Mouse (Mus musculus): Measurements from ENCODE around the gene Olfr328. TPM values are rescaled to one million over a fixed set of nuclear protein-coding genes. Genes with fewer than 3 reads are reported as not detected.
"Not testable (repeated sequence)": the region's sequence is repeated elsewhere in the genome, so short reads cannot be mapped to it uniquely, and the experiment has no call there.

Gene Olfr328
- under 1 TPM; 0.11 to 0.35 (median 0.23) TPM for total RNA-seq (2022)

DNA sequence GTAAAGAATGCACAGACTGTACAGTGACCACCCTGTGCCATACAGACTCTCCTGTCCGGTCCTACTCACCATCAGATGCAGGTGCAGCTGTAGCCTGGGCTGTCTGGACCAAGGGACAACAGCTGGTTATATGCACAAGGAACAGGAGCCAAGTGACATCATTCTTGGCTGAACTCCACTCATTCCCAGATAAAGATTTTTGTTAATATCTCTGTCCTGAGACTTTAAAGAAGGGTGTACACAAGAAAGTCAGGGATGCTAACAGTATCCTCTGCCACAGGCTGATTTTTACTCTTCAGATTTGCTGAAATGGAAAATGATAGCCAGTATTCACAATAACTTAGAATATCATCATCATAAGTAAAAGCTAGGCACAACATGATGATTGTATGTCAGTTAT lies at the start of gene Olfr328:
Olfr328 (minus strand) TSS at position 101 of the 400 bp plus-strand sequence.
- no peak for DNase-seq (ENCODE audit: low spot score in 2 of 2)

DNA sequence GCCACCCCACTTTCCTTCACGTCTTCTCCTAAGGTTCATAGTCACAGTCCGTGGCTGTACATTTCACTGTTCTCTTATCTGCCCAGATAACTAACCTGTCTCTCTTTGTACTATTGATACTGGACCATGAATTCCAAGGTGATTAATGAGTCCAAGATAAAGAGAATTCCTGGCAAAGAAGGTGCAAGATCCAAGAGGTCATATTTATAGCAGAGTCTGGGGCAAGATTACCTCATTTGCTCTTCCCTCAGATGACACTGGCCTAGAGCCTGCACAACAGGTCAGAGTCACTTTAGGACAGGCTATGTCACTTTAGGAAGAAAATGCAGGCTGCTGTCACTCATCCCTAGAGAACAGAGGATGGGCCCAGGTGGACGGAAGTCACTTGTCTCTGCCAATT lies 49.8 kb upstream of the Olfr328 start:
- DNase-seq (ENCODE audit: low spot score in 2 of 2) = no peak

DNA sequence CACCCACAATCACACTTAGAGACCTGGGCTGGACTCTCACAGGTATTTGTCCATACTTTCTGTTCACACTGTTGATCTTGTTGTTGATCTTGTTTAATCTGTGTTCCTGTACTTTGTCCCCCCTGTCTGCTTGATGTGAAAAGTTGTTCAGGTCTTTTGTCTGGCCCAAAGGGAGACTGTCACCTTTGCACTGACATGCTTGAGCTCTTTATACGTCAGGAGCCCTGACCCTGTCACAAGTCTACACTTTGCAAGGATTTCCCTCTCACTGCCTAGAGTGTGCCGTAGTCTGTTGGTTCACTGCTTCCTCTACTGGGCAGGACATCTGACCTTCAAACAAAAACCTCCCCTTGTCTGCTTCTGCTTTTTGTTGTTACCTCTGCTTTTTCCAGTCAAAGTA lies 49.3 kb upstream of the Olfr328 start:
- no peak for DNase-seq (ENCODE audit: low spot score in 2 of 2)

DNA sequence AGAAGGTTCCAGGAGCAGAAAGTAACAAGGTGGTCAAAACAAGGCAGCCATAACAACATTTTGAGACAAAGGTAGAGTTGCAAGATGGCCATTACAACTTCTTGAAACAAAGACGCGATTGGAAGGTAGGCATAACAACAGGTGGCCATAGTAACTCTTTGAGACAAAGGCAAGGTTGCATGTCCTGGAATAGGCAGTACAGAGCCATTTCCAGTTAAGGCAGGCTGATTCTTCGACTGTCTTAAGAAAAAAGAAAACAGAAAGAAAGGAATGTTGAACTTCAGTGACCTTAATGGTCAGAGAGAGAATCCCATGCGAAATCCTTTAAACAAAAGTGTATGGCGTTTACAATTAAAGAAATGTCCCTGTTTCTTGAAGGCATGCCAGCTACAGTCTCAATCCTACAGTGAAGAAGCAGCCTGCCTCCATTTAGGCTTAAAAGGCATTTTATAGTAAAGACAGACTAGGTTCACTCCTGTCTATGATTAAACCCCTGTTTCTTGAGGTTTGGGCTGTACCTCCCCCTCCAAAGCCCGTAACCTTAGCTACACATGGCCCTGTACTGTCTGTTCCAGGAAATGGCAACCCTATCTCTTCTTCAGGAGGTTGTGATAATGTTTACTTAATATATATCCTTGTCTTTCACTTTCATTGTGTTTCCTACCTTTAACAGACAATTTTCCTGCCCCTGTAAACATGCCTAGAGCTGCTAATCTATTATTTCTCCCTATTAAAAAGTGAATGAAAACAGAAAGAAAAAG lies 47.5 kb upstream of the Olfr328 start:
- no peak for DNase-seq (ENCODE audit: low spot score in 2 of 2)

DNA sequence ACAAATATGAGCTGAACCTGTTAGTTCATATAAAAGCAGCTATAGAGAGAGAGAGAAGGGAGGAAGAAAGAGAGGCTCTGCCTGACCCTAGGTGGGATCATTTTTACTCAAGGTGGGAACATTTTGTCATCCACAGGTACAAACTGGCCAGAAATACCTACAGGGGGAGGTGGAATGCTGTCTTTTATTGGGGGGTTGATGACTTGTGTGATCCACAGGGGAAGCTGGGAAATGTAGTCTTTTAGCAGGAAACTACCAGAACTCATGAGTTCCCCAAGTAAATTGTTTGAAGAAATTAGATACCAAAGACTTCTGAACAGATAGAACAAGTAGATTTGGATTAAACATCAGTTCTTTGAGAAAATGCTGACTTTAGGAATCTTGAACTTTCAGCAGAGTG lies 46.6 kb upstream of the Olfr328 start:
- DNase-seq (ENCODE audit: low spot score in 2 of 2) = no peak

DNA sequence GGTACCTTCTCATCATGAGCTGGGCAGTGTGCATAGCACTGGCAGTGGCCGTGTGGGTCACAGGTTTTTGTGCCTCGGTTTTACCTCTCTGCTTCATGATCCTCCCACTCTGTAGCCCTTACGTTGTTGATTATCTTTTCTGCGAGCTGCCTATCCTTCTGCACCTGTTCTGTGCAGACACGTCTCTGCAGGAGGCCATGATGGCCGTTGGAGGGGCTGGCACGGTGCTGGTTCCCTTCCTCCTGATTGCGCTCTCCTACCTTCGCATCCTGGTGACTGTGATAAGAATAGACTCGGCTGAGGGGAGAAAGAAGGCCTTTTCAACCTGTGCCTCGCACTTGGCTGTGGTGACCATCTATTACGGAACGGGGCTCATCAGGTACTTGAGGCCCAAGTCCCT lies 42.4 kb upstream of the Olfr328 start:
- no peak for DNase-seq (ENCODE audit: low spot score in 2 of 2)

DNA sequence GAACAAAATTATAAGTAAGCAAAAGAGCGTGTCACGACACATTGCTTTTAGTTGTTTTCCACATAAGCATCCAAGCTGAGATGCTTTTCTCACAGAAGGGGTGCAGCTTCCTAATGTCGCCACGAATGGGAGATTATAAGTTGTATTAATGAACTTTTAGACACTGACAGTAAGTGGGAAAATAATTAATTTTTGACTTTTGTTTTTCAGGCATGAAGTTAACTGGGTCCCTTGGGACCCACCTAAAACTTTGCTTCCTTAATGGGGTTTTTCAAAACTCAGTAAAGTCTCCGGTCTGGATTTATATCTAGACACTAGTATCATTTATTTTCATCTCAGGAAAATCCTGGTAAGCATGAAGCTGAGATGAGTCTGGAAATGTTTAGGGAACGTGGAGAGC lies 39.4 kb upstream of the Olfr328 start, which contains the start of gene Olfr324:
Olfr324 (plus strand) TSS at position 301 of the 400 bp plus-strand sequence.
- no peak for DNase-seq (ENCODE audit: low spot score in 2 of 2)

DNA sequence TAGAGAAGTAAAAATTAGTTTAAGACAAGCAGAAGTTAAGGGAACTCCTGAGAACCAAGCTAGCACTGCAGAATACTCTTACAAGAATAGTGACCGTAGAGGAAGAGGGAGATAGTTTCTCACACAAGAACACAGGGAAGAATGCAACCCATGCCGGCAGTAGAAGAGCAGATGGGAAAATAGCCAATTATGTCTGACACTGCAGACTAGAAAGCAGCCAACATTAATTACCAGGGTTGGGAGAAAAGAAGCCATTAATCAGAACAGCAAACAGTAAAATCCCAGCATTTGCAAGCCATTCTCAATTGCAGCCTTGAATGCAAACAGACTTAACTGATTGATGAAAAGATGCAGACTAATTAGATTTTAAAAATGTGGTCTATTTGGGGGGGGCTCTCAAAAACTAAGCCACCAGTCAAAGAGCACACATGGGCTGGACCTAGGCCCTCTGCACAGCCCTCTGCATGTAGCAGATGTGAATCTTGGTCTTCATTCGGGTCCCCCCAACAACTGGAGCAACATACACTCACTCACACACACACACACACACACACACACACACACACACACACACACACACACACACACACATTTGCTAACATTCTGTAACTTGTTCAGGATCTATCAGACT lies 33.3 kb upstream of the Olfr328 start:
- DNase-seq (ENCODE audit: low spot score in 2 of 2) = no peak

DNA sequence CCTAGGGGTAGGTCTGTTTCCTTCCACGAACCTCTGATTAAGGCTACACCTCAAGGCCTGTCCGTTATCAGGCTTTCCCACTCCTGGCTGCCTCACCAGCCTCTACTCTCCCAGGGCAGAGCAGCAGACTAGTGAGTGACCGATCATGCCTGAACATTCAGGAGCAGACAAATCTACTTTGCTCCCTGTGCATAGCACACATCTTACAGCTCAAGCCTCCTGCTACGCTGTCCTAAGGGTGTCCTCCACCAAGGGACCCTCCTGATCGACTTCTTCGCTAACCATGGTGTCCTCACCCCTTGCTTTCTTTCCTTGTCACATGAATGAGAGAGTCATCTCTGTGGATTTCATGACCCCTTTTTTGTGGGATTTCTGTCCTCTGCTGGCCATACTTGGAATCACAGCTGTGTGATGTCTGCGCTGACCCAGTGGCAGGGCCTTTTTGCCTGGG lies 32.5 kb upstream of the Olfr328 start:
- peak; percentile 4 to 21 for DNase-seq (ENCODE audit: low spot score in 2 of 2)

DNA sequence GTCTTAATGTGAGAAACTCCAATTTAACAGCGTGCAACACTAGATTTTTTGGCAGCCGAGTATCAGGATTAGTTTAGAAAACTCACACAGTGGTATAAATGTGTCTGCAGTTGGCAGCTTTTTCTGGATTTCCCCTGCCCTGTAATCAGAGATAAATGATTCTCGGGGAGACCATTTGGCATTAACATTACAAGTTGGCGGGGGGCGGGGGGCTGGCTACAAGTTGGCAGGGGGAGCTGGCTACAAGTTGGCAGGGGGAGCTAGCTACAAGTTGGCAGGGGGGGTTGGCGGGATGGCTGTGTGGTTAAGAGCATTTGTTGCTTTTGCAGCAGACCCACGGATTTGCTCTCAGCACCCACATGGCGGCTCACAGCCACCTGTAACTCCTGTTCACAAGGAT lies 23.2 kb upstream of the Olfr328 start:
- peak; percentile 15 to 37 for DNase-seq (ENCODE audit: low spot score in 2 of 2)

DNA sequence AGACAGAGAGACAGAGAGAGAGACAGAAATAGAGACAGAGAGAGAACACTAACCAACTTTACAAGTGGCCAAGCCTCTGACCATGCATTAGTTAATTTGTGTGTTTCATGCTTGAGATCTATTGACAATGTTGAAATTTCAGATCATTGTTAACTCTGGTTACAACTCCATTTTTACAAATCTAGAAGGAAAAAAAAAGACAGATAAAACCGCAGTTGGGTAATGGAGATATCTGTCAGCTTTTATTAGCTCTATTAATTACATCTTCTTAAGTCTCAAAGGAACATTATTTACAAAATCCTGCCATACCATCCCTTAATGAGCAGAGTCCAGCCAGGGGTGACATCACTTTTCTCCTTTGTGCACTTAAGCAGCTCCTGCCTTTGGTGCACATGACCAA lies 22.0 kb upstream of the Olfr328 start, which contains the start of gene Olfr325:
Olfr325 (plus strand) TSS at position 301 of the 400 bp plus-strand sequence.
- DNase-seq (ENCODE audit: low spot score in 2 of 2) = no peak

DNA sequence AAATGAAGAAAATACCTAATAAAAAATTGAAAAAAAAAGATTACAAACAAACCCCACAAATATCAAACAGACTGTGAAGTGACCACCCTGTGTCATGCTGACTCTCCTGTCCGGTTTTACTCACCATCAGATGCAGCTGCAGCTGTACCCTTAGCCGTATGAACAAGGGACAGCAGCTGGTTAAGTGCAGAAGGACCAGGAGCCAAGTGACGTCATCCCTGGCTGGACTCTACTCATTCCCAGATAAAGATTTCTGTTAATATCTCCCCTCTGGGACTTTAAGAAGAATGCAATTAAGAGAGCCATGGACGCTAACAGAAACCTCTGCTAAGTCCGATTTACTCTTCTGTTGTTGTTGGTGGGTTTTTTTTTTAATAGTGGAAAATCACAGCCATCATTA lies 15.0 kb upstream of the Olfr328 start, which contains the start of gene Olfr224:
Olfr224 (minus strand) TSS at position 149 of the 400 bp plus-strand sequence.
- DNase-seq (ENCODE audit: low spot score in 2 of 2) = no peak

DNA sequence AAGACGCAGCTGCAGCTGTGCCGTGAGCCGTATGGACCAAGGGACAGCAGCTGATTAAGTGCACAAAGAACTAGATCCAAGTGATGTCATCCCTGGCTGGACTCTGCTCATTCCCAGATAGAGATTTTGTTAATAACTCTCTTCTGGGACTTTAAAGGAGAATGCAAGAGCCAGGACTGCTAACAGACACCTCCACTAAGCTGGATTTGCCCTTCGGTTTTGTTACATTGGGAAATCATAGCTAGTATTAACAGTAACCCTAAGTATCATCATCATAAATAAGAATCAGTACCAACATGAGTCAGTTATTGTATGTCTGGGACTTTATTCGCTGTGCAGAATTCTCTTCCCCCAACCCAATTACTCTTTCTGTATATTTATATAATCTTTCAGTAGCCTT lies 9.1 kb downstream of the Olfr328 start, which contains the start of gene Olfr329-ps:
Olfr329-ps (minus strand) TSS at position 101 of the 400 bp plus-strand sequence.
- DNase-seq (ENCODE audit: low spot score in 2 of 2) = no peak

DNA sequence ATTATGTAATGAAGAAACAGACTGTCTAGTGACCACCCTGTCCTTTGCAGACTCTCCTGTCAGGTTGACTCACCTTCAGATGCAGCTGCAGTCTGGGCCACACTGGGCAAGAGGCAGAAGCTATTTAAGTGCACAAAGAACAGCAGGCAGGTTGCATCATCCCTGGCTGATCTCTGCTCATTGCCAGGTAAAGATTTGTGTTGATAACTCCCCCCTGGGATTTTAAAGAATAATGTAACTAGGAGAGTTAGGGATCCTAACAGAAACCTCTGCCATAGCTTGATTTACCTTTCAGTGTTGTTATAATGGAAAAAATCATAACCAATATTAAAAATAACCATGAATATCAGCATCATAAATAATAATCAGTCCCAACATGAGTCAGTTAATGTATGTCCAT lies 20.7 kb downstream of the Olfr328 start, which contains the start of gene Olfr330:
Olfr330 (minus strand) TSS at position 101 of the 400 bp plus-strand sequence.
- DNase-seq (ENCODE audit: low spot score in 2 of 2) = not testable (repeated sequence)

DNA sequence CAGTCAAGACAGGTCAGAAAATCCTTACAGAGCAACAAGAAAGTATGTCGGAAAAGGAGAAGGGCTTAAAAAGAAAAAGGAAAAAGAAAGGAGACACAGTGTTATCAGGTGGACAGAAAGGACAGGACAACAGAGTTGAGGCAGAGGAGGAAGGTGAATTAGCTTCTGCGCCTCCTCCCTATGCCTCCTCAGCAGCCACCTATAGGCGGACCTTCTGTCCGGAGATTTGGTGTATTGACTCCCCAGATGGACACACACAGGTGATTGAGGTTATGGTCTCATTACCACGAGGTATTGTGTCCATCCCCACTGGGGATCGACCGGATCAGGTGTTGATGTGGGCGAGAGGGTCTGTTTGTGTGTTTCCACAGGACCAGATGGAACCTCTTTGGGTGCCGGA lies 35.7 kb downstream of the Olfr328 start:
- DNase-seq (ENCODE audit: low spot score in 2 of 2) = peak; percentile 12 to 30

DNA sequence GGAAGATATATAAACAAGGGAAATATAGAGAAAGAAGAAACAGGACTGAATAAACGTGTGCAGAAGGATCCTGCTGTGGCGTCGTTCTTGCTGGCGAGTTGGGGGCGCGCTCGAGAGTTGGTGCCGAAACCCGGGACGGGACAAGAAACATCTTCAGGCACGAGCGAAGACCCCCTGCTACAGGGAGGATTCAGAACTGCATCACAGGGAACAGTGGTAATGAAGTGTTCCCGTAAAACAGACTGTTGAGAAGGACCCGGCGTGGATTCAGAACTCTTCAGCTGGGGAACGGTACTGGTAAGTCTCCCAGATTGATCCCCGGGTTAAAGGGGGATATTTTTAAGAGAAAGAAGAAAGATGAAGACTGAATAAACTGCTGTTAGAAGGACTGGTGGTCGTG lies 36.5 kb downstream of the Olfr328 start:
- peak; percentile 69 to 77 for DNase-seq (ENCODE audit: low spot score in 2 of 2)

DNA sequence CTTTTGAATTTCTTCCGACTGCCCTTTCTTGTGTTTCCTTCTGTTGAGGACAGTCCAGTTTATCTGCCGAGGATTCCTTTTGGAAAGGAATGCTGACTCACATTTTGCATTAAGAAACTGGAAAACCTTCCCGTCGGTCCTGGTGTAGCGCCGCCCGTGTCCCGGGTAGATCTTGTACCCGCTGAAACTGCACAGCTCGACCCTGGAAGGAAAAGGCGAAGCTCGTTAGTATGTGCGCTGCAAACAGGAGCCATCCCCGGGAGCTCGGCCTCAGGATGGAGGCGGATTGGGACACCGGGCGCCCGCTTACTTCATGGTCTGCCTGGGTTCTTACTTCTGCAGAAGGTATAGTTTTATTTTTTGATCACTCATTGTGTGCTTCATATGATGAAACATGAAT lies 46.4 kb downstream of the Olfr328 start:
- not testable (repeated sequence) for DNase-seq (ENCODE audit: low spot score in 2 of 2)

DNA sequence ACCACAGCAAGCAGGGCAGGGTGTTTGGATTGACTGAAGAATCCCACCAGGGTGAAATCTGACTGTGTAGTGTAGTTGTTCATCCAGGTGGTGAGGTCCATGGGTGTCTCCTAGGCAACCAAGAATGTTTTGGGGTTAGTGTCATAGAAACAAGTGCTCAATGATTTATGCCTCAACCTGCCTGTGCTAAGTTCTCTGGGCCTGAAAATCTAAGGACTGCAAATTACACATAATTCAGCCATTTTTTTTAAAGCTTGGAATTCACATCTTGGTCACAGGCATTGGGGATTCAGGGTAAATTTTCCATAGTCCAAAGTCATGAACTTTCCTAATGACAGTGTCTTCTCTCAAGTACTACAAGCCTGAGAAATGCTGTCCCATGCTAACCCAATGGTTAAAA lies 53.0 kb downstream of the Olfr328 start, which contains the start of gene Olfr331:
Olfr331 (minus strand) TSS at position 101 of the 400 bp plus-strand sequence.
- DNase-seq (ENCODE audit: low spot score in 2 of 2) = not testable (repeated sequence)
